Mouse (Mus musculus) CH12.LX (cell line): ENCODE measurements at regions not wholly inside any gene's neighbourhood (a gene's known extent, or its start where the extent isn't known, plus 50 kb on each side); places are given as distances from the start of the nearest gene placed in this dataset.
A peak's percentile ranks its signal among the peaks of the same experiment; 100 is the strongest.

Source experiments
- DNase-seq: peaks from one replicate; pipeline ENCODE4 v3.0.0-alpha.2; 2013; ENCODE audit errors: extremely low read depth
- H3K27ac ChIP-seq: 2 replicates; pipeline ENCODE4 v1.5.1; 2012; ENCODE audit warnings: low read depth, mild to moderate bottlenecking, control low read depth, moderate library complexity; ENCODE audit not compliant: insufficient read depth
- H3K27me3 ChIP-seq: replicated peaks from 2 replicates; pipeline ENCODE3; 2012; ENCODE audit warnings: inconsistent platforms
- H3K36me3 ChIP-seq, 2 experiments: replicated peaks in 1 of 2; 2 replicates each; pipeline versions ENCODE3 to v1.6.1; 2012; ENCODE audit warnings: inconsistent platforms in 1 of 2, low read length in 1 of 2, mild to moderate bottlenecking in 1 of 2, mixed read lengths in 1 of 2, moderate library complexity in 1 of 2; ENCODE audit not compliant: control insufficient read depth in 1 of 2, insufficient read depth in 1 of 2
- H3K4me1 ChIP-seq, 2 experiments: 2 replicates each; pipeline ENCODE4 v1.6.1; 2012; ENCODE audit warnings: inconsistent platforms in 1 of 2, moderate library complexity in 1 of 2; ENCODE audit not compliant: insufficient read depth in 2 of 2, control insufficient read depth in 1 of 2
- H3K4me2 ChIP-seq: 2 replicates; pipeline ENCODE4 v1.6.1; 2012; ENCODE audit warnings: low read depth, mild to moderate bottlenecking, control low read depth; ENCODE audit not compliant: poor library complexity, insufficient read depth, severe bottlenecking
- H3K4me3 ChIP-seq, 3 experiments: fragments of 150-350 bp in 1 of 3; sonication (generic) in 1 of 3; replicated peaks in 1 of 3; 2 replicates each; pipeline versions ENCODE3 to v1.5.1; 2011 to 2012; ENCODE audit warnings: low read depth in 2 of 3, low read length in 2 of 3, mild to moderate bottlenecking in 2 of 3, moderate library complexity in 2 of 3, control low read depth in 1 of 3, improper control_type of control experiment in 1 of 3, inconsistent platforms in 1 of 3, mixed read lengths in 1 of 3; ENCODE audit not compliant: poor library complexity in 1 of 3
- H3K79me2 ChIP-seq: replicated peaks from 2 replicates; pipeline ENCODE4 v1.6.1; 2012; ENCODE audit warnings: mild to moderate bottlenecking, moderate library complexity; ENCODE audit not compliant: control insufficient read depth, poor library complexity, insufficient read depth, severe bottlenecking; ENCODE audit errors: extremely low read depth
- H3K9ac ChIP-seq: 2 replicates; pipeline ENCODE4 v1.6.1; 2012; ENCODE audit warnings: low read depth, mild to moderate bottlenecking, control low read depth, moderate library complexity; ENCODE audit not compliant: insufficient read depth
- H3K9me3 ChIP-seq: replicated peaks from 2 replicates; pipeline ENCODE3; 2012; ENCODE audit warnings: low read length, inconsistent platforms, mixed read lengths
- CHD2 ChIP-seq: IDR thresholded peaks from 2 replicates; pipeline ENCODE4 v1.6.1; 2011; ENCODE audit warnings: low read length, improper control_type of control experiment
- CTCF ChIP-seq, 2 experiments: IDR thresholded peaks in 1 of 2; conservative IDR thresholded peaks in 1 of 2; 2 replicates each; pipeline ENCODE4 v1.5.1; 2011 to 2012; ENCODE audit warnings: low read depth in 2 of 2, low read length in 2 of 2, improper control_type of control experiment in 1 of 2, inconsistent platforms in 1 of 2, mild to moderate bottlenecking in 1 of 2, moderate library complexity in 1 of 2
- ELF1 ChIP-seq: IDR thresholded peaks from 2 replicates; pipeline ENCODE4 v1.6.1; 2014; ENCODE audit warnings: low read depth, mild to moderate bottlenecking, inconsistent platforms, low read length, improper control_type of control experiment
- GABPA ChIP-seq: IDR thresholded peaks from 2 replicates; pipeline ENCODE4 v1.6.1; 2012; ENCODE audit warnings: low read depth, low read length, improper control_type of control experiment, inconsistent platforms; ENCODE audit not compliant: insufficient replicate concordance
- HCFC1 ChIP-seq: IDR thresholded peaks from 2 replicates; pipeline ENCODE4 v1.6.1; 2012; ENCODE audit warnings: low read depth, mild to moderate bottlenecking, inconsistent platforms, low read length, improper control_type of control experiment
- IRF4 ChIP-seq: IDR thresholded peaks from 2 replicates; pipeline ENCODE4 v1.6.1; 2014; ENCODE audit warnings: low read depth, mild to moderate bottlenecking, inconsistent platforms, low read length, improper control_type of control experiment
- JUND ChIP-seq: conservative IDR thresholded peaks from 2 replicates; pipeline ENCODE4 v1.6.1; 2011; ENCODE audit warnings: low read depth, low read length, improper control_type of control experiment
- KAT2A ChIP-seq: IDR thresholded peaks from 2 replicates; pipeline ENCODE4 v1.6.1; 2012; ENCODE audit warnings: low read length, improper control_type of control experiment, inconsistent platforms; ENCODE audit not compliant: insufficient replicate concordance
- MEF2A ChIP-seq: IDR thresholded peaks from 2 replicates; pipeline ENCODE4 v1.6.1; 2014; ENCODE audit warnings: low read depth, mild to moderate bottlenecking, inconsistent platforms, low read length, improper control_type of control experiment, borderline replicate concordance
- NELFE ChIP-seq: IDR thresholded peaks from 2 replicates; pipeline ENCODE4 v1.6.1; 2011; ENCODE audit warnings: low read depth, low read length, improper control_type of control experiment
- POLR2A ChIP-seq: IDR thresholded peaks from 2 replicates; pipeline ENCODE4 v1.6.1; 2011; ENCODE audit warnings: low read depth, mild to moderate bottlenecking, improper control_type of control experiment, low read length
- POLR2AphosphoS2 ChIP-seq: IDR thresholded peaks from 2 replicates; pipeline ENCODE4 v1.6.1; 2011; ENCODE audit warnings: low read depth, low read length, improper control_type of control experiment
- SIN3A ChIP-seq: IDR thresholded peaks from 2 replicates; pipeline ENCODE4 v1.6.1; 2012; ENCODE audit warnings: low read length, improper control_type of control experiment, inconsistent platforms
- SMC3 ChIP-seq: IDR thresholded peaks from 2 replicates; pipeline ENCODE4 v1.6.1; 2011; ENCODE audit warnings: low read depth, low read length, improper control_type of control experiment
- TCF12 ChIP-seq: IDR thresholded peaks from 2 replicates; pipeline ENCODE4 v1.6.1; 2014; ENCODE audit warnings: low read depth, mild to moderate bottlenecking, inconsistent platforms, low read length, improper control_type of control experiment
- UBTF ChIP-seq: IDR thresholded peaks from 2 replicates; pipeline ENCODE4 v1.6.1; 2012; ENCODE audit warnings: low read depth, mild to moderate bottlenecking, inconsistent platforms, low read length, improper control_type of control experiment, moderate library complexity
- USF2 ChIP-seq: conservative IDR thresholded peaks from 2 replicates; pipeline ENCODE4 v1.6.1; 2011; ENCODE audit warnings: low read depth, low read length, improper control_type of control experiment
- ZC3H11A ChIP-seq: IDR thresholded peaks from 2 replicates; pipeline ENCODE4 v1.6.1; 2012; ENCODE audit warnings: low read depth, mild to moderate bottlenecking, inconsistent platforms, low read length, improper control_type of control experiment
- ZMIZ1 ChIP-seq: IDR thresholded peaks from 2 replicates; pipeline ENCODE4 v1.6.1; 2012; ENCODE audit warnings: low read depth, mild to moderate bottlenecking, inconsistent platforms, low read length, improper control_type of control experiment
- ZNF384 ChIP-seq: IDR thresholded peaks from 2 replicates; pipeline ENCODE4 v1.6.1; 2012; ENCODE audit warnings: low read depth, low read length, improper control_type of control experiment, inconsistent platforms
- dilution Hi-C: fragments of 300-500 bp; cut with MboI; formaldehyde crosslinking; loops from 2 replicates; pipeline ENCODE4 v1.14.3; 2020; ENCODE audit warnings: low sequenced_read_pairs; ENCODE audit not compliant: extremely low pct_unique_long_range_greater_than_20kb, extremely low pct_ligation_motif_present
- in situ Hi-C: fragments of 300-500 bp; cut with MboI; formaldehyde crosslinking; loops from 3 replicates; pipeline ENCODE4 v1.14.3; 2019; ENCODE audit warnings: low sequenced_read_pairs, low pct_ligation_motif_present, low pct_unique_long_range_greater_than_20kb, mixed read lengths

DNA sequence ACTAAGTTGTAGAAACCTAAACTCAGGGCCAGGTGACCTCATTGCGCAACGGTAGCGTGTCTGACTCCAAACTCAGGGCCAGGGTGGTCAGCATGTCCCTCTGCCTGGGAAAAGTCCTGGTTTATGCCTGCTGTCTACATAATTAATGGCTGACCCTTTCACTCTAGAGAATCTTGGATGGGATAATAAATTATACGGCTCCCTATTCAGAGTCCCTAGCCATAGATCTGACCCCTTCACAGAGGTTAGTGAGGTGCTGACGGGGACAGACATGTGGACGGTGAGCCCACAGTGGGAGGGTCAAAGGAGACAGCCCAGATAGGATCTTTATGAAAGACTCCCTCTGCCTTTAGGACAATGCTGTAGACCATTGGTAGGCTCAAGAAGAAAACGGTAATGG lies 94.7 kb upstream of the Ccnd2 start:
- Histone ChIP-seq H3K4me2 (no peak overlapping the region), H3K36me3 (no peaks in the 10 kb centered on the region), H3K9me3 (peaks cover 4% of the 10 kb centered on the region), H3K4me3 (no peak overlapping the region), H3K27ac (no peak overlapping the region), H3K27me3 (no peaks in the 10 kb centered on the region), H3K4me1 (peaks cover 45 to 72% of the 10 kb centered on the region in 2 experiments), H3K9ac (peak overlapping the region; percentile 34; the same call in 1 of the 2 replicates), H3K79me2 (no peaks in the 10 kb centered on the region)
- DNase-seq: no peak
- in situ Hi-C loops: no loop called here
- TF ChIP-seq SMC3 (no peak), JUND (no peak), TCF12 (no peak), POLR2AphosphoS2 (no peak)
- dilution Hi-C loops: no loop called here

DNA sequence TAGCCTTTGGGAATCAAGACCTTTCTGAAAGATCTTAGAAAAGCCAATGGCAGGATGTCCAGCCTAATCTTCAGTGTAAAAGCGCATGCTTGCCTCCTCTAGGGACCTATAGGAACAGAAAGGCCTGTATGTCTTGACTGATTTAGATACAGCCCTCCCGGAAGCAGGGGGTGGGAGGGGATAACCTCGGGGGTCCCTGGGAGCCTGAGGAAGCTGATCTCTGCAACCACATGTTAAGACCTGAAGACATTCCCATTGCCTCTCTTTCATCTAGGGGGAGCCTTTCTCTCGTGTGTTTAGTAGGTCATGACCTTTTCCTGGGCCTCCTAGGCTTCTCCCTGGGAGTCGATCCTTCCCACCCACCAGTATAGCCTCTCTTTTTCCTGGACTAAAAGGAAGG lies 95.3 kb upstream of the Ccnd2 start:
- Histone ChIP-seq H3K27ac (no peak overlapping the region), H3K9ac (peak overlapping the region; percentile 34; the same call in 1 of the 2 replicates), H3K27me3 (no peaks in the 10 kb centered on the region), H3K4me2 (no peak overlapping the region), H3K9me3 (peaks cover 4% of the 10 kb centered on the region), H3K79me2 (no peaks in the 10 kb centered on the region), H3K4me3 (no peak overlapping the region)
- in situ Hi-C loops: no loop called here
- no peak for DNase-seq
- TF ChIP-seq CHD2: no peak
- no peak for TF ChIP-seq MEF2A
- TF ChIP-seq ELF1: no peak
- TF ChIP-seq IRF4: no peak
- TF ChIP-seq UBTF: no peak
- TF ChIP-seq NELFE: no peak
- no peak for TF ChIP-seq USF2
- TF ChIP-seq, all 38 proteins: peak for 0
- H3K4me1 ChIP-seq: peaks cover 49 to 72% of the 10 kb centered on the region in 2 experiments
- H3K36me3 ChIP-seq: no peaks in the 10 kb centered on the region
- dilution Hi-C loops: no loop called here

DNA sequence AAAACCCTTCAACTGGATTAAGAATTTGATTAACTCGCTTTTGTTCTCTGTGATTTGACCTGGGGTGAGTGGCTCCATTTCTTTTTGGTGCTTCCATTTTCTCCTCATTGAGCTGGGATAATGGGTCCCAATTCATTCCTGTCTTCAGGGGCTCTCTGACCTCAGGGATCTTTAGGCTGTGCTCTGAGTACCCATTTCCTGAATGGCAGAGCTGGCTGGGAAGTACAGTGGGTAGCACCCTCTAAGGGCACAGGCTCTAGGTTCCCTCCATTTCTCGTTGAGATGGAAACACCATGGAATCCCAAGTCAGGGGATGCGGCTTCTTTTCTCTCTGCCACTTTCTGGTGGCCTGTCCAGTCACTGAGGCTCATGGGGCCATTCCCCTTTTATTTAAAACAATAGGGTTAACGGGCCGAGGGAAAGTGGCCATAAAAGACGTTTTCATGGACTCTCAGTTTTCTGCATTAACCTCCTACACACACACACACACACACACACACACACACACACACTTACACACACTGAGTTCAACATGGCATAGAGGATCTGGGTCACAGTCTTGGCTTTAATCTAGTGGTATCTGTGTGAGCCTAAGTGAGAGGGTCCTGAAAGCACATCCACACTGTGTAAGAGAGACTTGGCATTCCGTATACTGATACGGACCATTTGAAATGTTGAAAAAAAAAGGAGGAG lies 98.3 kb upstream of the Ccnd2 start:
- Histone ChIP-seq H3K79me2 (no peaks in the 10 kb centered on the region), H3K4me2 (no peak overlapping the region), H3K27ac (no peak overlapping the region), H3K27me3 (no peaks in the 10 kb centered on the region), H3K9ac (no peak overlapping the region), H3K4me3 (no peak overlapping the region), H3K4me1 (peaks cover 53 to 77% of the 10 kb centered on the region in 2 experiments), H3K9me3 (peaks cover 1% of the 10 kb centered on the region), H3K36me3 (no peaks in the 10 kb centered on the region)
- TF ChIP-seq POLR2A (no peak), CTCF (conservative IDR thresholded peaks at IDR 0.05 in 1 of 2, IDR thresholded peaks at IDR 0.05 in 1 of 2; ENCODE audit: low read depth in 2 of 2, low read length in 2 of 2) (no peak), GABPA (no peak), ZMIZ1 (no peak), KAT2A (no peak), HCFC1 (no peak), SIN3A (no peak), ZNF384 (no peak), USF2 (no peak), ZC3H11A (no peak)
- DNase-seq: no peak
- in situ Hi-C loops (no loop called here), dilution Hi-C loops (no loop called here)
